Mouse (Mus musculus): Measurements from ENCODE around the gene Slc13a3.

Slc13a3 gene

DNA sequence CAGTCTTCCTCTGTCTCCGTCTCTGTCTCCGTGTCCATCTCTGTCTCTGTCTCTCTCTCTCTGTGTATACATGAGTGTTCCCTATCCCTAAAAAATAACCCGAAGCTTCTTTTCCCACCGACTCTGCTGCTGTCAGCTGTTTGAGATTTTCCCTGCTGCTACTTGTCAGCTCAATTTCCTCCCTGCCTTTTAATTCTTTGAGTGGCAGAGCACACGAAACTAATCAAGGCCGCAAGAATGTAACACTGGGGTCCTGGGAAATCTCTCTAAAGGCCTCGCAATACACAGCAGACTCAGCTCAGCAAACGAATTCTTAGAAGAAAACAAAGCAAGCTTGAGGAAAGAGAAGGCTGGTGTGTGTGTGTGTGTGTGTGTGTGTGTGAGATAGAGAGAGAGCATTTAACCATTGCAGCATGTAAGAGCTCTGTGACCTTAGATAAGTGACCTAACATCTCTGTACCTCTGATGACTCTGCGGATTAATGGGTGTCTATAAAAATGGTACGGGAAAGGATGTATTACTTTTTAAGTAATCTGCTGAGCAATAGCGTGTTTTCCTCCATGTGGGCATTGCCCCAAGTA is 57.8 kb downstream of the Slc13a3 start:
- DNase-seq (ENCODE audit: low read depth, low spot score) = no peak

DNA sequence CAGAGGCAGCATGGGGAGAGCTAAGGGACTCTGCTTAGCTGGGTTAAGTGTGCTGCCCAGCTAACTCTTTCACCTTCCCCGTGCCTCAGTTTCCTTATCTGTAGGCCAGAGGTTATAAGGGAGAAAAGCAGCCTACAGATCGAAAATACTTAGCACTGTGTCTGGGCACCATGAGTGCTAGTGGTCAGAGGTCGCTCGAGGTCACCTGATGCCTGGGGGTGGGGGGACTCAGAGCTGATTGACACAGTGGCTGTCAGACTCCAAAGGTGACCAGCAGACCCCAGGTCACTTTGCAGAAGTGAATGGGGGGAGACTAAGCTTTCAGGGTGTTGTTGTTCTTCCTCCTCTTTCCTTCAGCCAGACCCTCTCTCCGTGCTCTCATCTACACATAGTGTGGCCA is 58.7 kb downstream of the Slc13a3 start:
- DNase-seq (ENCODE audit: low read depth, low spot score) = no peak

DNA sequence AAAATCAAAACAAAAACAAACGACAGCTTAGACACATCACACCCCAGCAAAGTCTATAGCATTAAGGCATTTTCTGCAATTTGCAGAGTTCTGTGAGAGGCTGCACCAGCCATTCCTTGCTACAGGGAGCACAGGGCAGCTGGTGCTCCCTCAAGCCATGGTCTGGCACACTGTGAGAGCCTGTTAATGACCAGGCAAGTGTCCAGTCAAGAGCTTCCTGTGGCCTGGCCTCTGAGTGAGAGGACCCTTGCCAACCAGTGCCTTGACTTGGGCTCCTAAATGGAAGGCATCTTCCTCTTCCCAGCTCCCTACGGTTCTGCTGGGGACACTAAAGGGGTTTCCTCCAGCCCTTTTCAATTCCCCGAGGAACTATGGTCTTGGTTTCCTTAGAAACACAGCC is 59.1 kb downstream of the Slc13a3 start:
- no peak for DNase-seq (ENCODE audit: low read depth, low spot score)

DNA sequence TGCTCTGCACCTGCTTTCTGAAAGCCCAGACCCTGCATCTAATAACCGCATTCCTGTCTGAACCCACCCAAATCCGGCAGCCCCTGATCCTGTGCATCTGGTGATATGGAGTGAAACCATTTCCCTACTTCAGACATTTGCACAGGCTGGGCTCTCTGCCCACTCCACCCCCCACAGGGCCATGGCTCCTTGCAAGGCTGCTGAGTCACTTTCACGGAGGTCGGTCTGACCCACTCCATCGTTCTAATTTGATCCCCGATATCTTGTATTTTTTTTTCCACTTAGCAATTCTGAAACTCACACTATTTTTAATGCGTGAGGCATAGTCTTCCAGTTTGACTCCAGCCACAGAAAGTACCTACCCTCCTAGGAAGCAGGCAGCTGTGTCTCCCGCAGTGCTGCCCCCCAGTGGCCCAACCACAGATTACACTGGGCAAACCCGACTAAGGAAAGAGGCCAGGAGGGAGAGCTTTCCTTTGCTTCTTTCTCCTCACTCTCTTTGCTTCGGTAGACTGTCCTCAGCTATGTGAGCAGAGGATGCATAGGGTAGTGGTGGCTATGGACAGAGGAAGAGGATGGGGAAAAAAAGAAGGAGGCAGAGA is 65.2 kb downstream of the Slc13a3 start:
- DNase-seq (ENCODE audit: low read depth, low spot score) = peak; percentile 85

DNA sequence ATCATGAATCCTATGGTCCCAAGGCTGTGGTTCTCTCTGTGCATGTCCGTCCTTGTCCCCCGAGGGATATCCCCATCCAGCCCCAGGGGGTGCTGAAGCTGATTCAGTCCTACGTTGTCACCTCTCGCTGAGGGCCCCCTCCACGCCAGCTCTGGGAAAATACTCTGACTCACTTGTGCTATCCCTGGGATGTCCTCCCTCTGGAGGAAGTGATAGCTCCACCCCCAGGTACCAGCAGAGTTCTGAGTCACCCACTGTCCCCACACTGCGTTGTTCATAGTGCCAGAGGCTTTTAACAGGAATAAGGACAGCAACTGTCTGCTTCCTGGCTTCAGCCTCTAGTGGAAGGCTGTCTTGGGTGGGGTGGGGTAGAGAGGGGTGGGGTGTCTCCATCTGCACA is 67.7 kb downstream of the Slc13a3 start:
- DNase-seq (ENCODE audit: low read depth, low spot score) = peak; percentile 87

DNA sequence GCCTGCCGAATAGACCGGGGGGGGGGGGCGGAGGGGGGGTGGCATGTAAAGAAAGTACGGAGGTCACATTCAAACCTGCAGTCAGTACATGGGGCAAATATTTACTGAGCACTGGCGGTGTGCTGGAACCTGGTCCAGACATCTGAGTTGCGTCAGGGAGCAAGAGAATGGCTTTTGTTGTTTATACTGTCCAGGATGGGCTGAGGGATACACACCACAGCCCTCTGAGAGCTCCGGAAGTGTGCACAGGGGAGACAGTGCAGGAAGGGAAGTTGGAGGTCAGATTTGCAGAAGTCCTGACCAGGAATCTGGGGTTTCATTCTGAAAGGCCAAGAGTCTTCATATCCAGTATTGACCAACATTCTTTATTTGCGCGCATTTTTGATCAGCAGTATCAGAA is 68.1 kb downstream of the Slc13a3 start:
- DNase-seq (ENCODE audit: low read depth, low spot score) = no peak

DNA sequence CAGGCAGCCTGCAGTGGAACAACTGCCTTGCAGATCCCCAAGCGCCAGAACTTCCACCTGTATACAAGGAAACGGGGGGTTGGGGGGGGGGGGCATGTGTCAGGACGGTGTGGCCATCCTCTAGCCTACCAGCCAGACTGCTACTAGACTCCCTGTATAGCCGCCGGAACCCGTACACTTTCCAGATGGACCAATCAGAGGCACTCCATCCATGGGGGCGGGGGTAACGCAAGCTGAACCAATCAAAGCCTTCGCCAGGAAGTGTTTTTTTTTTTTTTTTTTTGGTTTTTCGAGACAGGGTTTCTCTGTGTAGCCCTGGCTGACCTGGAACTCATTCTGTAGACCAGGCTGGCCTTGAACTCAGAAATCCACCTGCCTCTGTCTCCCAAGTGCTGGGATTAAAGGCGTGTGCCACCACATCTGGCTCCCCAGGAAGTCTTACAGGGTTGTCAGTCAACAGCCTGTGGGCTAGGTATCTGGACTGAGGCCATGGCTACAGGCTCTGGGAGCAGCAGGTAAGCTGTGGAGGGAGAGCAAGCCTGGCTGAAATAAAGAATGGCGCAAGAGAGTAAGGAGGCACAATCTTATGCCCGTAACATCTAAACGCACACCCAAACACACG is 74.8 kb downstream of the Slc13a3 start:
- no peak for DNase-seq (ENCODE audit: low read depth, low spot score)

DNA sequence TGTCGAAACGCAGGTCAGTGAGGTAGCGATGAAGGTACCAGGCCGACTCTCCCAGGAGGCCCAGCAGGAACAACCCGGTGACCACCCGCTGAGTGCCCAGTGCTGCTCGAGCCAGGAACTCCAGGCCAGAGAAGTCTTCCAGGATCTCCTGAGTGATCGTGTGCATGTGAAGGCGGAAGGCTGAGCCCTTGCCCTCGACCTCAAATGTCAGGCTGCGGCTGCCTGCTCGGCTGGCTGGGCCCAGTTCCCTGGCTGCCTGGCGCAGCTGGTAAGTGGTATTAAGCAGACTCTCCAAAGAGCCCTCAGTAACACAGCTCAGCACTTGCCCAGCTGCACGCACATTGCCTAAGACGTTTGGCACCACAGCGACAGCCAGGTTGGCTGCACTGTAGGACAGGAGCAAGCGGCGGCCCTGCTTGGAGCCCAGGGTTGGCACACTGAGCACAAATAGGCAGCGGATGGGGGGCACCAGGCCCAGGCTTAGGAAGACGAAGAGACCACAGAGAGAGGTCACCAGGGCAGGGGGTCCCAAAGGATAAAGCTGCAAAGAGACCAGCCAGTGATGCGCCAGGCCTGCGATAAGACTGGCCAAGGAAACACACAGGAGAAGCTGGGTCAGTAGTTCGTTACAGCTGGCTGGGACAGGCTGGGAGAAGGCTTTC is 75.4 kb downstream of the Slc13a3 start:
- DNase-seq (ENCODE audit: low read depth, low spot score) = no peak

DNA sequence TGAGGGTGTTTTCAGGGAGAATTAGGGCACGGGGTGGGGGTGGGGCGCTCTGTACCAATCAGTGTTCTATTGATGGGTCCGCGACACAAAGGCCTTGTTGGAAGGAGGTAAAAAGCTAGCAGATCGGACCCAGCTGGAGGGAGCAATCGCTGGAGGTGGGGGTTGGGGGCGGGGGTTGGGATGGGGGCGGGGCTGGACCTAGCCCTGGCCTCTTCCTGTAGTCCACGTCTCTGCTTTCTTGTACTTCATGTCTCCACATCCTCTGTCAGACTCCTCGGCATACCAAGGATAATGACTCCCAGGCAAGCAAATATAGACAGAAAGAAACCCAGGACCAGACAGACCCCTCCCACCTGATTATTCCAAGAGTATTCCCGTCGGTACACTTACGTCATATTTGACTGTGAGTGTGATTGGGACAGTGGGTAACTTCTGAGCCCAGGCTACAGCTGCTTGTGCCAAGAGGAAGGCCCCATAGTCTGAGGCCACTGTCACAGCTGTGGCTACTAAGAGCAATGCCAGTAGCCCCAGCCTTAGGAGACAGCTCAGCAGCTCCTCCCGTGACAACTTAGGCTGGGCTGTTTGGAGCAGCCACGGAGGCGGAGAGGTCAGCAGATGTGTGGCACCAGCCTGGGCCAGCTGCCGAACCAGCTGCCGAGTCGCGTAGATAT is 76.1 kb downstream of the Slc13a3 start:
- DNase-seq (ENCODE audit: low read depth, low spot score) = no peak

DNA sequence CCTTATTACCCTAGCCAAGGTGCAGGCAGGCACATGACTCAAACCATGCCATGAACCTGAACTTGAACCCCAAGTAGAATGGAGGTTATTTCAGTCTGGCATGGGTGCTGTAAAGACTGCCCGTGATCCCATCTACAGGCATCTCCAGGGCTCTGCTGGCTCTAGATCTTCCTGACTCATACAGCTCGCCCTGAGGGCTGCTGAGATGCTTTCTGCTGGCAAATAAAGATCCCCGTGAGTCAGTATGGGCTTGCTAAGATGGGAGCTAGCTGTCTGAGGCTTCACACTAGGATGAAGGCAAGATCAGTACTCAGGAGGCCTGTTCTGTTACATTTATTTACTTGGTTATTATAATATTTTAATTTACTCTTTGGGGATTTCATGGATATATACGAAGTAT is 80.9 kb downstream of the Slc13a3 start:
- peak; percentile 95 for DNase-seq (ENCODE audit: low read depth, low spot score)

DNA sequence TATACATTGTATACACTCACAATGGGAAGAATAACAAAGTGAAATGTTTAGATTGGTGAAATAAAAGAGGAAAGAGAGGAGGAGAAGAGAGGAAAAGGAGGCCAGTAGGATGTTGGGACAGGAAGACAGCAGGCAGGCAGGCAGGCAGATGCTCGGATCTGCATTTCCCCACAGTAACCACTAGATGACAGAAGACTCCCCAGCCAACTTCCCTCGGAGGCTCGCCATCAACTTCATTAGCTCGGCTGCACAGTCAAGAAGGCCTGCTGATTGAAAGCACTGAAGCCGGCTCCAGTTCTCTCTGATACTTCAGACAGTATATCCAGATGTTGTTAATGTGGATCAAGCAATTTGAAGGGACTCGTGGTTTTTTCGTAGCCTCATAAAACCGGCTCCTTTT is 81.5 kb downstream of the Slc13a3 start:
- peak; percentile 91 for DNase-seq (ENCODE audit: low read depth, low spot score)

DNA sequence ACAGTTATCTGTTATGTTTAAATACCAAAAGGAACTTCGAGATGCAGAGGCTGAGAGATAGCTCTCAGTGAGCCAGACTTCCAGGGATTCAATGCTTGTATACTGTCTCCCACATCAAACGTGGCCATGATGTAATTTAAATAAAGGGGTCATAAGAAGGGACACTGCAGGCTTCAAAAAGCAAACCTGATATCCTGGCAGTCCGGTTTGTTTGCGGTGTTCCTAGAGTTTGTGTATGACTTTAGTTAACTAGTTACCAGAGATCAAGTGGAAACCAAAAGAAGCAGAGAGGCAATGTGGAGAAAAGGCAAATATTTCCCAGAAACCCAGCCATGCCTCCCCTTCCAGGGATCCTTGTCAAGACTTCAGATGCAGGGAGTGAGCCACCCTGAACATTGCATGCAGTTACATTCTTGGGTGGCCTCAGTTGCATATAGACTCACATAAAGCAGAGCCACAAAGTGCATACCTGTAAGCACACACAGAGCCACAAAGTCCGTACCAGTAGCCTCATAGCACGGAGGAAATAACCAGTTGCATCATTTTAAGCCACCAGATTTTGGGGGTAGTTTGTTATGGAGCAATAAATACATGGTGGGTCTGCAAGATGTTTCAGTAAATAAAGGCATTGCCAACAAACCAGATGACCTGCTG is 83.6 kb downstream of the Slc13a3 start:
- DNase-seq (ENCODE audit: low read depth, low spot score) = no peak

DNA sequence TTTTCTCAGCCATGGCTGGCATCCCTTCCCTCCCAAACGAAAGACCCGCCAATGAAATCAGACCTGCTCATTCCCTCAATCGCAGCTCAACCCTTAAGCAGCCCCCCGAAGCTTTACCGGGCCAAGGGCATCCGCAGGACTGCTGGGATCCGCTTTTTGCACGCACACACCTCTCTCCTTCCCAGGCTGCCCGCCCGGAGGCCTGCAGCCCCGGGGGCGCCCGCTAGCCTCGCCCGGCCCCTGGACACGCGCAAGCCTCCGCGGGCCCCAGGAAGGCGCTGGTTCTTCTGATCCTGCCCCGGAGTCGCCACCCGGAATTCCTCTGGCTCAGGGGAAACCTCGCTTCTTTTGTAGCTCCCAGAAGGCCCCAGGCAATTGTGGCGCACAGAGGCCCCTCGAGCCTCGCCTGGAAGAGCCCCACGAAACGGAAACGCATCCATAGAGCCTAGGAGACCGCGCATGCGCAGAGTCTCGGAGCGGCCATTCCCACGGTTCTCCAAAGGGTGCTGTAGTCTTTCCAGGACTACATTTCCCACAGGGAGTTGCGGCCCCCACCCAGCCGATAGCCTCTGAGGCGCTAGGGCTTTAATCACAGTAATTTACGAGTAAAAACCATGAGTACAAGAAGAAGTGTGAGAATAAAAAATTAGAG is 85.1 kb downstream of the Slc13a3 start, which contains the start of gene Zfp334:
Zfp334 (minus strand) TSS at position 416 of the 652 bp plus-strand sequence.
- DNase-seq (ENCODE audit: low read depth, low spot score) = peak; percentile 99

DNA sequence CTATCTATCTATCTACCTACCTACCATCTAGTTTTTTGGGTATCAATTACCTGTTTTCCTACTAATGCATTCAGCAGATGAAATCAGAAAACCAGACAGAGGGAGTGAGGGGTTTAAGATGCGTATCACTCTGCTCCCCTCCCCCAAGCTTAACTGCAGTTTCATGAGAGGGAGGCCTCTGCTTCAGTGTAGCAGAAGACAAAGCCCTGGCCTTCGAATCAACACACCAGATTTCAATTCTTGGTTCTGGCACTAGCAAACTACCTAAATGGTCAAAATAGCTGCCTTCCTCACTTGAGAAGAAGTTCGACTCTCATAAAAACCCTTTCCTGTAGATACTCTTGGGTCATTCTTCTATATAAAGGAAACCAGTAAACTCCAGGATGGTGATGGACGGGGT is 85.7 kb downstream of the Slc13a3 start:
- DNase-seq (ENCODE audit: low read depth, low spot score) = peak; percentile 44

DNA sequence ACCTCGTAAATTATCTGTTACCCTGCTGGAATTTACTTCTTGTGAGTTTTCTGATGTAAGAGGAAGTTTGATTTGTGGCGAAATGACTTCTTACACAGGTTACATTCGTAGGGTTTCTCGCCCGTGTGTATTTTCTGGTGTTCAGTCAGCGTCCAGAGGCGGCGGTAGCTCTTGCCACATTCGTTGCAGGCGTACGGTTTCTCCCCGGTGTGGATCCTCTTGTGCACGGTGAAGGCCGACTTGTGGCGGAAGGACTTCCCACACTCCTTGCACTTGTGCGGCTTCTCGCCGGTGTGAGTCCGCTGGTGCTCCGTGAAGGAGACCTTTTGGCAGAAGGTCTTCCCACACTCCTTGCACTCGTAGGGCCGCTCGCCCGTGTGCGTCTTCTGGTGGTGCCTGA is 93.0 kb downstream of the Slc13a3 start:
- DNase-seq (ENCODE audit: low read depth, low spot score) = no peak

DNA sequence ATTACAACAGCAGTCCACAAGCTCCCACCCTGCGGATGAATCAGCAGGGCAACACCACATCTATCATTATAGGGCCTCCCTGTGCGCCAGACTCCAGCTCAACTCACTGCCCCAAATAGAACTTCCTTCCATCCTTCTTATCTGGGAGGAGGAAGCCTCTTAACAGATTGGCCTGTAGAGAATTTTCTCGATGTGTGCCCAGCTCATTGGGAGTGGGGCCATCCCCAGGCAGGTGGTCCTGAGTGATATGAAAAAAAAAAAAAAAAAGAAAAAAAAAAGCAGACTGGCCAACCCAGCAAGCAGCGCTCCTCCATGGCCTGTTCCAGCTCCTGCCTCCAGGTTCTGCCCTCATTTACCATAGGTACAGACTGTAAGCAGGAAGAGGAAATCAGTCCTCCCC is 97.0 kb downstream of the Slc13a3 start:
- DNase-seq (ENCODE audit: low read depth, low spot score) = peak; percentile 34

DNA sequence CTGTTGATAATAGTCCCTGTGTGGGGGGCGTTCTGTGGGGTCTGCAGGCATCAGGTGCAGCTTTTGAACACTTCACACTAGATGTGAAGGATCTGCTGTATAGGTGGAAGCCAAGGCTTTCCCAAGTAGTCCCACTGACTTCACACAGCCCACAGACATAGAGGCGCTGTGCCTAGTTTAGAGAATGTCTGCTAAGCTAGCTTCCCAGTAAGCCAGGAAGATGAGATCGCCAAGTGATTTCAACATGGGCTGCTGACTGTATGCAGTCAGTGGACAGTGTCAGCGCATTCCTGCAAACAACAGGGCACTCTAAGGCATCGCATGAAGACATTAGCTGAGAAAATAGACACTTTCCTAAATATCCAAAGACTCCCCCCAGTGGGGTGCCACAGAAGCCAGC is 97.6 kb downstream of the Slc13a3 start:
- peak; percentile 38 for DNase-seq (ENCODE audit: low read depth, low spot score)

DNA sequence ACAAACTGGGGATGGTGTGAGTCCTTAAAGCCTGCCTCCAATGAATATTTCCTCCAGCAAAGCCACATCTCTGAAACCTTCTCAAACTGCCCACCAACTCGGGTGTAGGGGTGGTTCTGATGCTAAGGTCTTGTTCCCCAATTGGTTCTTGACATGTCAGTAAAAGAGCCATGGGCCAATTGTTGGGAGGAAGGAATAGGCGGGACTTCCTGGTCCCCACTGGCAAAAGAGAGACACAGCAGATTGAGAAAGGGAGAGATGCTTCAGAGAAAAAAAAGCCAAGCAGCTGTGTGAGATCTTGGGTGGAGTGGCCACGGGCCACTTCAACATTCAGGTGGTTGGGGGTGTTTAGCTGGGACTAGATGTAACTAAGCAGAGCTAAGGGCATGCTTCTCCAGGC is 102.0 kb downstream of the Slc13a3 start:
- peak; percentile 50 for DNase-seq (ENCODE audit: low read depth, low spot score)

DNA sequence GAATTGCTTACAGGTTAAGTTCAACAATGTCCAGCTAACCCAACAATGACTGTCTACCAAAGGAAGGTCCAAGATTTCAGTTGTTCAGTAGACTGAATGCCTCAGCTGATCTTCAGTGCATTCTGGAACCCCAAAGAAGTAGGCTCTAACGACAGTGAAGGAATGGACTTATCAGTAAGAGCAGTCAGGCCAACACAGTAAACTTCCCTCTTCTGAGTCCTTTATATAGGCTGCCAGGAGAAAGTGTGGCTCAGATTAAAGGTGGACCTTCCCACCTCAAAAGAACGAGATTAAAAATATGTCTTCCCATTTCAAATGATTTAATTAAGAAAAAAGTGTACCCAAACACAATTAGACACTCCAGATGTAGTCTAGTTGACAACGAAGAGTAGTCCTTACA is 102.7 kb downstream of the Slc13a3 start:
- DNase-seq (ENCODE audit: low read depth, low spot score) = no peak

DNA sequence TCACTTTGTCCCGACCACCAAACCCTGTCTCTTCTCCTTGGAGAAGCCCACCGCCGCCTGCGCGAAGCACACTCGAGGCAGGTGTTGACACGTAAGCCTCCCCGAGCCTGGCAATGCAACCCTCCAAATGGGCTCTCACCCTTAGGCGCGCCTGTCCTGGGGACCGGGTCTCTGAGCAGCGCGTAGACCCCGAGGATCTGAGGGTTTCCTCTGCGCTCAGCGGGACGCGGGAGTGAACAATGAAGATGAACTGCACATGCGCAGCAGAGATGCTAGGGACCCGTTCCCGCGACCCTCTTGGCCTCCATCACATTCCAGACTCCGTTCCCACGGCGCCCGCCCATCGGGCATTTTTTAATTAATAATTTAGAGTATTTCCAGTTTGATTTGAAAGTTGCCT is 104.5 kb downstream of the Slc13a3 start, which contains the start of gene Zfp663:
Zfp663 (minus strand) TSS at position 234 of the 400 bp plus-strand sequence.
- no peak for DNase-seq (ENCODE audit: low read depth, low spot score)

DNA sequence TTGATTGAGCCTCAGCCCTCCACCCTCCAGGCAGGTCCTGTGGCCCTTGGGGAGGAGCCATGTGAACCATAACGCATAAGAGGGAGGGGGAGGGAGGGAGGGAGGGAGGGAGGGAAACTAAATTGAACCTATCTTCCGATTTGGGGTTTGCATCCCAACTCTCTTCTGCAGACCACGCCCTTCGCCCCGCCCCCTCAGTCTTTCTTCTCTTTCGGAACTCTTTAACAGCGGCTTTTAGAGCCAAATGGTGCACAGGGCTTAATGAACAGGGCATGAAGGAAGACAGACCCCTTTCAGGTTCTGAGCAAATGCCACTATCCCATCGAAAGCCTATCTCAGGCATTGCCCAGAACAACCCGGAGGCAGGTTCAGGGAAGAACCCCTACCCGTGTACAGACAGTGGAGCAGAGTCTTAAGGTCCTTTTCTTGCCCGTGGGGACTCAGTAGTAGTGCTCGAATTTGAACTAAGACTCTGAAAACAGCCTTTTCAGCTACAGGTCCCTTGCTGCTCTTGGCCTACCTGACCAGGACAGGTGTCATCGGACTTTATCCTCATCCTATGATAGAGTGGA is 105.1 kb downstream of the Slc13a3 start:
- DNase-seq (ENCODE audit: low read depth, low spot score) = no peak
